Mouse (Mus musculus): ENCODE data around the gene Stk38.
A peak's percentile ranks its signal among the peaks of the same experiment; 100 is the strongest.
"Not testable (repeated sequence)": the region's sequence is repeated elsewhere in the genome, so short reads cannot be mapped to it uniquely, and the experiment has no call there.

Stk38 gene

DNA sequence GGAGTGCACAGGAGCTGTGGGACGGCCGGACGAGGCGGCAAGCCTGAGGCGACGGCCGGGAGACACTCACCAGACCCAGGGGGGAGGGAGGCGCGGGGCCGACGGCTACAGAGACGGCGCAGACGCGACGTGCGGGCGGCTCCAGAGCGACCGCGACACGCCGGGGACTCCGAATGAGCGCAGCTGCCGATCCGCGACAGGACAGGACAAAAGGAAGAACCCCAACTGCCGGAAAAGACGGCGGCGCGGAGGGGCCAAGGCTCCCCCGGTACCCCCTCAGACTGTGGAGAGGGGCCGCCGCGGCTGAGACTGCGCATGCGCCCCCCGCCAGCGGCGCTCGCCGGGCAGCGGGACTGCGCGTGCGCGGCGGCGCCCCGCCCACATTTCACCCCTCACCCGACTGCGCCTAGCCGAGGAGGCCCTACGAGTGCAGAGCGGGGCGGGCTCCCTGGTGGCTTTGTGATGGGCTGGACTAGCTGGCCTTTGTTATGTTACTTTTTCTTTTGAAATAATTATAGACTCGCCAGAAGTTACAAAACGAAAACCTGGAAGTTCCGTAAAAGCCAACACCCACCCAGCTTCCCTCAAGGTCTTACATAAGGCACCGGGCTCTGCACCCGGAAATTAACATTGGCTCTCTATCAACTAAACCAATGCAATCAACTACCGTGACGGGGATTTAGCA lies at the start of gene Stk38:
Gene Stk38 (minus strand): TSS at position 355 of the 685 bp plus-strand sequence.
- DNase-seq (ENCODE audit: low spot score), result peak; percentile 92

GRCm38 (mm10) chr17:29057361-29057890 lies 49.6 kb upstream of the Stk38 start:
- DNase-seq (ENCODE audit: low spot score), result no peak

DNA sequence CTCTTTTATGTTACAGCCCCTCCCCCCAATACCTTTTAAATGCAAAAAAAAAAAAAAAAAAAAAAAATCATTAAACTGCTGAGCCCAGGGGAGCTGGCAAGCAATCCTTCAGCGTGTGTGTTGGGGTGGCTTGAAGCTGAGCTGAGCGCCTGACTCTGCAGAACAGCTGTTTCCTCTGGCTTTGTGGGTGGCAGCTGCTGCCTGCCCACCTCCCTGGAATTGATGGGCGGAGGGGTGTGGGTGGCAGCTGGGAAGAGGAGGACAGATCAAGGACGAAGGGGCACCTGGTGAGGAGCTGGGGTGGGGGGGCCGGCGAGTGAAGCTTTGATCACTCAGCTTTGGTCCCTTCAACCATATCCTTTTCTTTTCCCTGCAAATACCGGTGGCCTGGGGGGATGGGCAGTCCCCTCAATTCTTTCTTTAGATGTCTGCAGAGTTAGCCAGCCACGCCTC lies 48.9 kb upstream of the Stk38 start:
- no peak for DNase-seq (ENCODE audit: low spot score)

DNA sequence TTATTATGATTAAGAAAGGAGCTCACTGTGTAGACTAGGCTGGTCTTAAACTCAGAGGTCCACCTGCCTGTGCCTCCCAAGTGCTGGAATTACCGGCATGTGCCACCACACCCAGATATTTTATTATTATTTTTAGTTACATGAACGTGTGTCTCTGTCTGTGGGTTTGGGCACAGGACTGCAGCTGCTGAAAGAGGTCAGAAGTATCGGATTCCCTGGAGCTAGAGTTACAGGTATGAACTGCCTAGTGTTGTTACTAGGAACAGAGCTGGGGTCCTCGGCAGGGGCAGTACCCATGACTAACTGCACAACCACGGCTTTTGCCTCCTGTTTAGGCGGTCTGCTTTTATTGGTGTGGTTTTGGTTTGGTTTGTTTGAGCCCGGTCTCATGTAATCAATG lies 48.4 kb upstream of the Stk38 start:
- no peak for DNase-seq (ENCODE audit: low spot score)

DNA sequence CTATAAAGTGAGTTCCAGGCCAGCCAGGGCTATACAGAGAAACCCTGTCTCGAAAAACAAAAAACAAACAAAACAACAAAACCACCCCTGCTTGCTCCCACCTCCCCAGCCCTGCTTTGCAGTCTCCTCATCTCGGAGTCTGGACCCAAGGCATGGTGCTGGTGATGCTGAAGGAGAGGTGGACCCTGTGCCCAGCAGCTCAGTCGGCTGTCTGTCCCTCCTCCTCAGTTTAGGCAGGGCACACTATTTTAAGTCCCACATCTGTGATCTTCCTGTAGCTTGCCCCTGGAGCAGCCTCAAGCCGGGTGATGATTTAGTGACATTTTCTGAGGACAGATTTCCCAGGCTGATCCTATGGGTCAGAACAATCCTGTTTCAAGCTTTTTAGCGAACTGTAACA lies 47.8 kb upstream of the Stk38 start:
- no peak for DNase-seq (ENCODE audit: low spot score)

DNA sequence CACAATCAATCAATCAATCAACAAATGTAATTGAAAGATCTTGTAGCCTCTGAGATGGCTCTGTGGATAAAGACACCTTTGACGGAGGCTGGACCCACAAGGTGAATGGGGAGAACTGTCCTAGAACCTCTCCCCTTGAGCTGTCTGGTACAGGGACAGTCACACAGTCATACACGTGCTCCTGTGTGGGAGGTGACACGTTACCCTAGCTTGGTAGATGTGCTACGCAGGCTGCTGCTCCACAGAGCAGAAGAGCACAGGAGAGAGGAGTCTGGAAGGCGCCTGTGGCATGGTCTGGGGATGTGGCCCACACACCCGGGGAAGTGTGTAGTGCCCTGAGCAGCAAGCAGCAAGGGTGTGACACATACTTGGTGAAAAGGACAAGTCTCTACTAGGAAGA lies 46.6 kb upstream of the Stk38 start:
- DNase-seq (ENCODE audit: low spot score), result no peak

DNA sequence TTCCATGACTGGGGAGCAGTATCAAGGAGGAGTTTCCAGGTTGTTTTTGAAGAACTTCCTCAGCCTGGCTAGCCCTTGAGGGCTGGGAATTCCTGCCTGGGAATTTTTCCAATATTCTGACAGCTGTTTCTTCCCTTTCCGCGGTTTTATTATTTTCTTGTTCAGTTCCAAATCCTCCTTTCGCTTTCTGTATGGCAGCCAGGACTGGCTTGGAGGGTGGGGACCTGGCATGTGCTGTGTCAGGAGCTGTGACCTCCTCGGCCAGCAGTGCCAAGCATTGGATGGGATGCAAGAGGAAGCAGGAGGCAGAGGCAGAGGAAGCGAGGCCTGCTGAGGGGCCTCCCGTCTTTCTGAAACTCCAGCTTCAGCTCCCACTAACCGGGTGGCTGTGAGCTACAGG lies 46.0 kb upstream of the Stk38 start:
- peak; percentile 86 for DNase-seq (ENCODE audit: low spot score)

GRCm38 (mm10) chr17:29053067-29053466 lies 45.3 kb upstream of the Stk38 start:
- DNase-seq (ENCODE audit: low spot score), result no peak

DNA sequence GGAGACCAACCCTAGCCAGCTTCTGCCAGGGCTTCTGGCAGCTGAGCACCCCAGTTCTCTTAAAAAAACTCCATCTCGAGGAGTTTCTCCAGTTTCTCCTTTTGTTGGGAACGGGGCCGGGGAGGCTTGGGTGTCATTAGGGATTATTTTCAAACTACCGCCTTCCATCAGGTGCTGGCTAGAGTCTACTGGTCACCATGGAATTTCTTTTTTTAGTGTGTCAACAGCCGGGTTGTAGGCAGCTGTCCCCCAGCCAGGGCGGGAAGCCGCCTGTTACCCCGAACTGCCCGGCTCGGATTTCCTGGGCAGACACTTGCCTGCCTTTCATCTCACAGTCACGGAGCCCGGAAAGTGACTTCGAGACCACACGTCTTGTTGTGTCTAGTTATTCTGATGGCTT lies 43.0 kb upstream of the Stk38 start:
- DNase-seq (ENCODE audit: low spot score), result no peak

DNA sequence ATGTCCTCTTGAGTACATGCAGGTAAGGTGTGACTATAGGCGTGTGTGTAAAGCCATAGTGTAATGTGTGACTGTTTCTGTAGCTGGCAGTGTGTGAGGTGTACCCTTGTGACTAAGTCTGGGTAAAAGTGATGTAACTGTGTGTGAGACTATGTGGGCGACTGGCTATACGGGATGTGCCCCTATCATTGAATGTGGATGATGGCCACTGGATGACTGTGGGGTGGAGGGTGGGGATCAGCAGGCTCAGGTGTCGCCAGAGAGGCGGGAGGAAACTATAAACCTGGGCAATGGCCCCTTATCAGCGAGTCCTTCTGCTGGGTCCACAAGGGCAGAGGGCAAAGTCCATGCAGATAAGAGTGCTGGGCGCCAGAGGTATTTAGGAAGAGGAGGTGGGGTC lies 42.1 kb upstream of the Stk38 start:
- DNase-seq (ENCODE audit: low spot score), result no peak

DNA sequence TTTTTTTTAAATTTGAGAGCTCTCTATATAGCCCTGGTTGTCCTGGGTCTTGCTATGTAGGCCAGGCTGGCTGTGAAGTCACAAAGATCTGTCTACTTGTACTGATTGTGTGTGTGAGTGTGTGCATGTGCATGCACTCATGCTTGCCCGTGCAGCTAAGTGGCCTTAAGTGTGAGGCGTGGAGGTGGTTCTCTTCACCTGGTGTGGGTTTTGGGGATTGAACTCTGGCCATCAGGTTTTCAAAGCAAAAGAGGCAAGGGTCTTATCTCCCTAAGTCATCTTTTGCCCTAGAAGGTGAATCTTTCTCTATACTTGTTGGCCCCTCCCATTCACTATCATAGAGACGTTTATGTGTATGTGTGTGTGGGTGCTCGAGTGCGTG lies 41.7 kb upstream of the Stk38 start:
- DNase-seq (ENCODE audit: low spot score), result no peak

- peak; percentile 81 for DNase-seq (ENCODE audit: low spot score)
These were observed 41.1 kb upstream of the Stk38 start for GRCm38 (mm10) chr17:29048748-29049507.

- no peak for DNase-seq (ENCODE audit: low spot score)
These were observed 40.1 kb upstream of the Stk38 start for GRCm38 (mm10) chr17:29047697-29048514.

GRCm38 (mm10) chr17:29046863-29047262 lies 39.1 kb upstream of the Stk38 start:
- DNase-seq (ENCODE audit: low spot score), result no peak

DNA sequence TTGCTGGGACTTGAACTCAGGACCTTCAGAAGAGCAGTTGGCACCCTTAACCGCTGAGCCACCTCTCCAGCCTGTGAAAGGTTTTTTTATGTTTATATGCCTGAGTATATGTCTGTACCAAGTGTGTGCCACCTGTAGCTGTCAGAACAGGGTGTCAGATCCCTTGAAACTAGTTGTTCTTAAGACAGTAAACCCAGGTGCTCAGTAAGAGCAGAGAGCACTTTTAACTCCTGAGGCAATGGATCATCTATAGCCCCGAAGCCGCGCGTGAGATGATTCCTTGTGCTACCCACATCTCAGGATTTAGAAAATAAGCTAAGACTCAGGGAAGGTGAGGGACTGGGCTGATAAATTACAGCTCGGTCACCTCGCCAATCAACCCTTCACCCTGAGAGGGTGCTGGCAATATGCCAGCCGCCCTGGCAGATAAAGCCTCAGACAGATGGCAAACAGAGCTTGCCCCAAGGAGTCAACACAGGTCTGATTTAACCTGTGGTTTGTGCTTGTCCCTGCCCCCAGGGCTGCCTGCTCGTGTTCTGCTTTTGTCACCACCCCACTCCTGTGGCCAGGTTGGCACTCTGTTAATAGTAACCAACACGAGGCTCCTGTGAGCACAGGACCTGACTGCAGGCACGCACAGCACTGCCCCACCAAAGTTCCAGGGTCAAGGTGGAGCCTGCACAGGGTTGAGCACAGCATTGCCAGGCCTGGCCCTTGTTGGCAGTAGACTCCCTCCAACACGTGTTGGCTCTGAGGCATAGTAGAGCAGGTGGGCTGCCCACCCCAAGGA lies 38.1 kb upstream of the Stk38 start:
- DNase-seq (ENCODE audit: low spot score), result peak; percentile 66

DNA sequence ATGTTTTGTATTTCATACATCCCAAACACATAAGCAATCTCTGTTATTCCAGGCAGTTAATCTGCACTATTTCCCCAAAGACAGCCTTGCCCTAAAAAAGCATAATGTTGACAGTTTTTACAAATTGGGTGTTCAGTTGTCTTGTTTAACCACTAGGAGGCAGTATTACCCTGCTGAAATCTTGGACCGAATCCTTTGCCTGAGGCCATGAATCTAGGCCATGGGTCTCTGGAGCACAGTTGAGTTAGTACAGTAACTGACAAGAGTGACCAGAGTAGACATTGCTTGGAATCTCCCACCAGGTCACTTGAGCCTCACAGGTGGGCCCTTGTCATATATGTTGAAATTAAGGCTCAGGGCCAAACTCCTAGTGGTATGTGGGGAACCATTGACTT lies 37.1 kb upstream of the Stk38 start:
- DNase-seq (ENCODE audit: low spot score), result peak; percentile 47

- DNase-seq (ENCODE audit: low spot score), result no peak
These were observed 36.5 kb upstream of the Stk38 start for GRCm38 (mm10) chr17:29044146-29044924.

DNA sequence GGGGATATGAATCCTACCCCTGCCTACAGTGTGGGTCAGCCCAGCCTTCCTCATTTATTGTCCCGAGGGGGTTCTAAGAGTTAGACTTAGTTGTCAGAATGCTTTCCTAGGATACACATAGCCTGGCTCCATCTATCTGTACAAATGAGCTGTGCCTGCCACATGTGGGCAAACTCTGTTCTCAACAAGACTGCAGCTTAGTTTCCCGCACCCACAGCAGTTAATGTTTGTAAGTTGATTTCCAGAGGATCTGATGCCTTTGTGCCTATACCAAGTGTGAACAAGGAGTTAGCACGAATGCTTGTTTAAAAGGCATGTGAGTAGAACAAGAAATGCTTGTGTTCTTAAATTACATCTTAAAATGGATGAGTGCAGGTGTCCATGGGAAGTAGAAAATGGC lies 35.8 kb upstream of the Stk38 start:
- DNase-seq (ENCODE audit: low spot score), result no peak

DNA sequence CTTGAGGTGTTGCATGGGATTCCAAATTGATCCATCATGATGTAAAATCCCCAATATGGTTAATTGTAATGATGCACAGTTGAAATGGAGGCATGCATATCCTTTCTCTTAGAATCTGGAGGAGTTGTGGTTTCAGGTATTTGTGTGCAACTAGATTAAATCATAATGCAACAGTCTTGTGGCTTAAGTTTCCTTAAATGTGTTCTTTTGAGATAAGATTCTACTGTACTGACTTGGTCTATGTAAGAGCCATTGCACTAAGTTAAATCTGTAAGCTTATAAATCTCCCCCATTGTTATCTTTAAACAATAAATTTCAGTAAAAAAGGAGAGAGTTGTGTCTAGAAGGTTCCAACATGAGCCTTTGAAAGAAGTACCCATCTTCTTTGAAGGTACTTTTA lies 34.8 kb upstream of the Stk38 start:
- DNase-seq (ENCODE audit: low spot score), result no peak

GRCm38 (mm10) chr17:29041632-29042031 lies 33.8 kb upstream of the Stk38 start:
- not testable (repeated sequence) for DNase-seq (ENCODE audit: low spot score)

- no peak for DNase-seq (ENCODE audit: low spot score)
These were observed 31.6 kb upstream of the Stk38 start for GRCm38 (mm10) chr17:29039351-29039750.
